Mouse (Mus musculus): Measurements from ENCODE around the gene Secisbp2. TPM values are rescaled to one million over a fixed set of nuclear protein-coding genes. Genes with fewer than 3 reads are reported as not detected.
"Not testable (repeated sequence)": the region's sequence is repeated elsewhere in the genome, so short reads cannot be mapped to it uniquely, and the experiment has no call there.

Secisbp2 gene
- total RNA-seq, 2 experiments from 2014 or later: 16.8 to 18.0 TPM

GRCm38 (mm10) chr13:51643924-51644828 is 7.3 kb upstream of the Secisbp2 start:
- no peak for DNase-seq (ENCODE audit: low spot score in 2 of 2)

DNA sequence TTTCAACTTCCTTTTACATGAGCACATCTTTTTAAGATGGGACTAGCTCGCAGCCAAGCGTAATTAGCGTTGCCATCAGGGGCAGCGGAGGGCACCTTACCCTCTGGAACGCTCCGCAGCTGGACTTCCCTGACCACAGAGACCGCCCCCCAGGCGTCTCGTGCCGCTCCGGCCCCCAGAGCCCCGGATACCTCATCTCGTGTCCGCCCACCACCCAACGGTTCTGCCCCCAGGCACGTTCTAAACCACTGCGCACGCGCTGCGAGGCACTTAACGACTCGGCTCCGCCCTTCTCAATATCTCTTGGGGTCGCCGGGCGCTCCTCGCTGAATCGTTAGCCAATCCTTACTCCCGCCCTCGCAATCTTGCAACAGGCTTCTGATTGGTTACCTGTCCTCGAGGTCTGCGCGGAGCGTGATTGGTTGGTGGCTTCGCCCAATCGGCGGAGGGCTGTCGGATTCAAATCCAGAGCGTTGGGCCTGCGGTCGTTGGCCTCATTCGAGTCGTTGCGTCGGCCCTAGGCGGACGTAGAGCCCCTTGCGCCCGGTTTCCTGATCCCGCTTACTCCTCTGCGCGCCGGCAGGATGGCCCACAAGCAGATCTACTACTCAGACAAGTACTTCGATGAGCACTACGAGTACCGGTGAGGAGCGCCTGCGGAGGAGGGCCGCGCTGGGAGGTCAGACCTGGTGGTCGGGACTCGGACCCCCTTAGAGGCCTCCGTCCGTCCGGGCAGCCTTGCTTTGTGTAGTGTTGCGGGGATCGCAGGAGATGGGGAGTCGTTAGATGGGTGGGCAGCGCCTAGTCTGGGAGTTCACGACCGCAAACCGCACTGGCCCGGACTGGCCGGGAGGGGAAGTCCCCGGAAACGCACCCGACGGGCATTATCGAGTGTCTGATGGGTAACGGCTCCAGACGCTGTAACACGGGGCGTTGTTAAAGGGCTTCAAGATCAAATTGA is 6.4 kb upstream of the Secisbp2 start, which contains the start of gene Cks2:
Cks2 (plus strand) TSS at position 404 of the 961 bp plus-strand sequence.
- peak; percentile 95 to 96 for DNase-seq (ENCODE audit: low spot score in 2 of 2)

GRCm38 (mm10) chr13:51645872-51646271 is 5.6 kb upstream of the Secisbp2 start:
- no peak for DNase-seq (ENCODE audit: low spot score in 2 of 2)

- DNase-seq (ENCODE audit: low spot score in 2 of 2): no peak
These were observed 5.0 kb upstream of the Secisbp2 start for GRCm38 (mm10) chr13:51646362-51647027.

DNA sequence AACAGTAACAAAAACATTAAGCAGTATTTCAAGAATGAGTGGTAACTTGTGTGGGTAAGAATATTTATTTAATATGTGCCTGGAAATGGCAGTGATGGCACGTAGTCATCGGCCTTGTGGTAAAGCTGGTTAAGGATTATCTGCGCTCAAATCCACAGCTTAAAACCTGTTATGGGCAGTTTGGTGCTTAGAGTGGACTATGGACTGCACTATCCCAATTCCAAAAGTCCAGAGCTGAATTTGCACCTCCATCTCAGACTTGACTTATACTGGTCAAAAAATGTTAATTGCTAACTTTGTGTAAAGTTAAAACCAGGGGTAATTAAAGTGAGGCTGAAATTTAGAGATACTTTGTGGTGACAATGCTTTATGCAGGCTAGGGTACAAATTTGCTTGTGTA is 3.7 kb upstream of the Secisbp2 start:
- DNase-seq (ENCODE audit: low spot score in 2 of 2): no peak

GRCm38 (mm10) chr13:51648237-51648636 is 3.3 kb upstream of the Secisbp2 start:
- no peak for DNase-seq (ENCODE audit: low spot score in 2 of 2)

DNA sequence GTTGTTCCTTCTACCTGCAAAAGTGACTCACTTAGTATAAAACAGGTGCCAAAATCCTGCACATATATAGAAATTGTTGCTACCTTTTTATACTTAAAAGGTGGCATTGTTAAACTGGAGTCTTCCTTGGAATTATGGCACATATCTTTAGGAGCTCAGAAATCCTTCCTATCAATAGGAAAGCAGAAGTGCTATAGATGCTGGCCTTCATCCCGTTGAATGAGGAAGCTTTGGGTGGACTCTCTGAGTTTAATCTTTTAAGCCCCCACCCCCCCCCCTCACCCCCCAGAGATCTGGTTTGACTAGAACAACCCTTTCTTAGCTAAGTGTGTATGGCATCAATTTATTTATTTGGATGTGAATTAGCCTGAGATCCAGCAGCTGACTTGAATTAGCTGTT is 1.8 kb upstream of the Secisbp2 start:
- DNase-seq (ENCODE audit: low spot score in 2 of 2): no peak

DNA sequence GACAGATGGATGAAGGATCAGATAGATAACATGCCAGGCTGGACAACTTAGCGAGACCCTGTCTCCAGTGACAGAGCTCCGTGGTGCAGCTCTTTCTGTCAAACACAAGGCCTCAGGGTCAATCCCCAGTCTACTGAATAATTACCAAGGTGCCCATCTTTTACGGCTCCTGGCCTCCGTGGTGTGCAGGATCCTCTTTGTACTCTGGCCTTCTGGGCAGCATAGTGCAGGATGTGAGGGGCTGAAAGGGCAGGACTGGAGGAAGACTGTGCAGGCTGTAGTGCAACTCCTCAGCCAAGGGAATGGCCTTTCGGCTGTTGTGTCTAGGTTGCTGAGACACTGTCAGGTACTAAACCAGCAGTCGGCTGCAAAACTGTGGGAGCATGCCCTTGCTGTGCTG is 1.7 kb downstream of the Secisbp2 start:
- DNase-seq (ENCODE audit: low spot score in 2 of 2): no peak

GRCm38 (mm10) chr13:51653961-51654360 is 2.5 kb downstream of the Secisbp2 start:
- no peak for DNase-seq (ENCODE audit: low spot score in 2 of 2)

DNA sequence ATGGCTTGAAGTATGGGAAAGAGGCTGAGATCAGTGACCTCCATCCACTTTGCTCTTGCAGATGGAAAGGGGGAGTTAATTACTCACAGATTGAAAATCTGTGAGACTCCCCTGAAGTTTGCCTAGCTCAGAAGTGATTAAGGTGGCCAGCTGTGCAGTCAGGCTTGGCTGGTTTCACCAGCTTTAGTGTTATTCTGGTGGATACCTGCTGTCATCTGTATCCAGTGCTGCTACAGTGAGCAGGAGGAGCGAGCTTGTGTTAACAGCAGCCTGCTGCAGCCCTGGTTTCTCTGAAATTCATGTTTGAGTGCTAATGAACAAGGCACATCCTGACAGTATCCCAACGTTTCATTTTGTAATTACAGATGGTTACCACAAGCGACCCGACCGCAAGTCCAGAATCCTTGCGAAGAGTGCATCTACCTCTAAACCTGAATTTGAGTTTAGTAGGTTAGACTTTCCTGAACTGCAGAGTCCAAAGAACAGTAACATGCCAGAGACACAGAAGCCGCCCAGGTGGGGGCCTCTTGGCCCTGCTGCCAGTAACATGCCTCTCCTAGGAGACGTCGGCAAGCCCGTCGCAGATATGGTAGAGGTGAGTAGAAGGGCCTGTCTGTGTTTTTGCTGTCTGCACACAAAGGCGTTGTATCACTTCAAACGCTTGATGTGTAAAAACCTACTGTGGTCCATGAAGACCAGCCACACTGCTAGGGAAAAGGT is 5.2 kb downstream of the Secisbp2 start:
- DNase-seq (ENCODE audit: low spot score in 2 of 2): no peak

DNA sequence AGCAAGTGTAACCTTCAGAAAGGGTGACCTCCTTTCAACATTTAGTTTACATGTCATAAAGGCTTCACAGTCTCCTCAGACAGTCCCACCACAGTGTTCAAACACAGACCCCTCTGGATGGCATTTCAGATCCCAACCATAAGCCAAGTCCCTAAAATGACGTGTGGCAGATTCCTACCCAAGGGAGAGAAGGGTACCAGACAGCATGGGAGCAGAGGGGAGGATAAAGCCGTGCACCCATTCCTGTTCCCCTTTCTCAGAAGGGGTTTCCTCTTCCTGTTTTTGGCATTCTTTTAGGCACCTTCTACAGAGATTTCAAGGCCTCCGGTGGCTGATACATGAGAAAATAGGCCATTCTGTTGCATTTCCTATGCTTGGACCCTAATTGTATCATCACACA is 6.6 kb downstream of the Secisbp2 start:
- DNase-seq (ENCODE audit: low spot score in 2 of 2): no peak

DNA sequence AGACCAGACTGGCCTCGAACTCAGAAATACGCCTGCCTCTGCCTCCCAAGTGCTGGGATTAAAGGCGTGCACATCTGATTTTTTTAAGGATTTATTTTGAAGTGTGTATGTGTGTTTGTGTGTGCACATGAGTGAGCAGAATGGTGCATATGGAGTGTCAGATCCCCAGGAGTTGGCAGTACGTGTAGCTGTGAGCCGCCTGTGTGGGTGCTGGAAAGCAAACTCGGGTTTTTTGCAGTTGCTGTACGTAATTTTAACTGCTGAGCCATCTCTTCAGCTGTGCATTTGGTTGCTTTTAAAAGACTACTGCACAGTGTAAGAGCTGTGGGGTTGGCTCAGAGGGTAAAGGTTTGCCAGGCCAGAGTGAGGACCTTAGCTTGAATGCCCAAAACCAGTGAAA is 8.1 kb downstream of the Secisbp2 start:
- no peak for DNase-seq (ENCODE audit: low spot score in 2 of 2)

DNA sequence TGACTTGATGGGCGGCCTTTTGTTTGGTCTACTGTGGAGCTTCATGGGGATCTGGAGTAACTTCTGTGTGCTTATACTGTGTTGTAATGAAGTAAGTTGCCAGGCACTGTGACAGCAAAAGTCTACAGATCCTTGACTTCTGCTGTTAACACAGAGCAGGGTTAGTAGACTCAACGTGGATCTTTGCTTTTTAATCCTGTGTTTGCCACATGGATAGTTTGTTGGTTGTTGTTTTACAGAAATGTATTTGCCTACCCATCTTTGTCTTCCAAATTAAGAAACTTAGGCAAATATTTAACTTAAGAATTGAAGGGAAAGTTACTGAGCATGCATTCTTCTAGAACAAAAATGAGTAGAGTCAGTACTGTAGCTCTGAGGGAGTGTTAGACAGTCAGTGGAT is 12.1 kb downstream of the Secisbp2 start:
- DNase-seq (ENCODE audit: low spot score in 2 of 2): no peak

GRCm38 (mm10) chr13:51668195-51668594 is 16.7 kb downstream of the Secisbp2 start:
- DNase-seq (ENCODE audit: low spot score in 2 of 2): not testable (repeated sequence)

DNA sequence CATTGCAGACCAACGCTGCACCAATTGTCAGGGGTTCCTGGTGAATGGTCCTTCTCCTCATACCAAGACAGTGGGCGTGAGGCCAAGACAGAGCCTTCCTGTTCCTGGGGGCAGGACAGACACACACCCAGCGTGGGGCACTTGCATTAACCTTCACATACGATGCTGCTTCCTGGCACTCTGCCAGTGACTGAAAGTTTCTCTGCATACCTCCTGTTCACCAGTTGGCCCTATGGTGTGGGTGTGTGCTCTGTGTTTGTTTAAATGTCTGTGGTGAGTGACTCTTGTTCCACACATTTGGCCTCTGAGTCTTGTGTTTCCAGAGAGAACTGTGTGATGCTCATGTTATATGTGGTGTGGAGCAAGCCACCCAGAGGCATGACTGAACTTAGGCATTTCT is 25.1 kb downstream of the Secisbp2 start:
- no peak for DNase-seq (ENCODE audit: low spot score in 2 of 2)

DNA sequence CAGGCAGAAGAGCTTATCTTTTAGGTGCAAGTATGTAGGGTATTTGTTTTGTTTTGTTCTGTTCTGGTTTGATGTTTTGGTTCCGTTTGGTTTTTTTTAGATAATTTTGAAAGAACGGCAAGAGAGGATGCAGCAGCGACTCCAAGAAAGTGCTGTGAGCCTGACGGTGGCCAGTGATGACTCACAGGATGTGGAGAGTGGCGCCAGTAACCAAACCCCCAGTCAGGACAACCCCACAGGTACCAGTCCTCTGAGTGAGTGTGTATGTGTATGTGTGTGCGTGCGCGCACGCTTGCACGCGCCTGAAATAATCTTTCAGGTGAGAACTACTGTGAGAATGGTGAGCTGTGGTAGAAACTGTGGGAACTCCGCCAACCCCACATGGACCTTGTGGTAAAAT is 25.5 kb downstream of the Secisbp2 start:
- DNase-seq (ENCODE audit: low spot score in 2 of 2): no peak

DNA sequence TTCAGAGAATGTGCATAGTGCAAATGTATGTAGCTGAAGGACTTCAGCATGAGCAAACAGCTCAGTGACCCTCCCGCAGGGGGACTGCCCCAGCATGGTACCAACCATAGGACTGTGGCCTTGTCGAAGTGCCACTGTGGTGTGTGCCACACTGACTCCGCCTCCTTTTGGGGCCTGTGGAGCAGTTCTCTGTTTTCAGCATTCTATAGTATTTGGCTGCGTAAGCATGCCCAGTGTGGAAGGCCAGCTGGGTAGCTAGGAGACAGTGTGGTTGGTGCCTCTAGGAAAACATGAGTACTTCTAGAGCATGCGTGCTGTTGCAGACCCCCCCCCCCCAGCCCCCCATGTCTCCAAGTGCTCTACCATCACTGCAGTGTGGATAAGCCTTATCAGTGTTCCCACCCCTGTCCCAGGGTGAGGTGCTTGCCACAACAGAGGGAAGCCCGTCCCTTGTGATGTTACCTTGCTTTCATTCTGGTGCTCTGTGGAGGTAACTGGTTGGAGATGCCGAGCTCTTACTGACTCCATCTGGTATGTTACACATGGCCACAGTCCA is 26.2 kb downstream of the Secisbp2 start:
- DNase-seq (ENCODE audit: low spot score in 2 of 2): no peak

DNA sequence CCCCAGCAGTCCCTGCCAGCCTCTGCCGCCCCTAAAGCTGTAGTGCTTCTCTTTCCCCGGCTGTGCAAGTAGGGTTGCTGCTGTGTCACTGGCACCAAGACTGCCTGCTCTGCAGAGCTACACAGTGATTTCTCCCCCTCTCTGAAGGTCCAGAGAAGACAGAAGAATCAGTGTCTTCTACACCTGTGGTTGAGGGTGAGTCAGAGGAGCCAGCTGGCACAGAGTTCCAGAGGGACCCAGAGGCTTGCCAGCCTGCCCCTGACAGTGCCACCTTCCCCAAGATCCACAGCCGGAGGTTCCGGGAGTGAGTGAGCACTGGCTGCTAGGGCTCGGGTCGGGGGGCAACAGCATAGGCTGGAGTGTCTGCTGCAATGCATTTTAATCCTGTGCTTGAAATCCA is 27.2 kb downstream of the Secisbp2 start:
- DNase-seq (ENCODE audit: low spot score in 2 of 2): no peak

DNA sequence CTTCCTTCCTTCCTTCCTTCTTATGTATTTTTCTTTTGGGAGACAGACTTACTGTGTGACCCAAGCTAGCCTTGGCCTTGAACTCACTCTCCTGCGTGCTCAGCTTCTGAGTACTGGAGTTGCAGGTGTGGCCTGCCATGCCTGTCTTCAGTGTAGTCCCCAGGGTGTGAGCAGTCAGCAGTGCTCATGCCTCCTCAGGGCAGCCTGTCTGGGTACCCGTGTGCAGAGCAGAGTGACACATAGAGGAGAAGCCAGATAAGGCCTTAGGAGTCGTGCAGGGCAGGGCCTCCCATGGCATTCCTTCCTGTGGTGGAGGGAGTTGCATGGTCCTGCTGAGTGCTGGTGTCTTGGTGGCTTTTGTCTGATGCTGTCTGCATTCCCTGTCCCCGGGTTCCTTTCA is 27.8 kb downstream of the Secisbp2 start:
- no peak for DNase-seq (ENCODE audit: low spot score in 2 of 2)

DNA sequence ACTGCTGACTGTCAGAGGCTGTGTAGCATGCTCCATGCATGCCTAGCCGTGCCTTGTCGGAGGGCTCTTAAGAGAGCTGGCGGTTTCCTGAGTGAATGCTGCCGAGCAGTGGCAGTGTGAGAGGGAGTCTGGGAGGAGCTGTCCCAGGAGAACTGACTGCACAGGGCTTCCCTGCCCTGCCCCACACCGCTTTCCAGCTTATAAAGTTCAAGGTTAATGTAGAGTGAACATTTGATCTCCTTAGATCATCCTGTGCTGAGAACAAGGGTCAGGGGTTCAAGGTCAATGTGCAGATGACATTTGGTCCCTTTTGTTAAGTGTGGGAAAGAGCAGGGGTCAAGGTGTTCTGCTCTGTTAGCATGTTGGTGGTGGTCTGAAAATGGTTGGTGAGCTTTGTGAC is 29.6 kb downstream of the Secisbp2 start:
- no peak for DNase-seq (ENCODE audit: low spot score in 2 of 2)
